Mouse (Mus musculus) macrophage (primary cell): ENCODE measurements around the gene Cdc42. TPM values are rescaled to one million over a fixed set of nuclear protein-coding genes. Genes with fewer than 3 reads are reported as not detected.

Experiments
- H3K27ac ChIP-seq: fragments of 350-480 bp; formaldehyde crosslinking; 2 replicates; pipeline ENCODE4 v1.9.0; 2021
- H3K36me3 ChIP-seq: fragments of 350-480 bp; formaldehyde crosslinking; 2 replicates; pipeline ENCODE4 v1.9.0; 2021; ENCODE audit errors: inconsistent target
- H3K4me3 ChIP-seq: fragments of 350-480 bp; formaldehyde crosslinking; 2 replicates; pipeline ENCODE4 v1.9.0; 2021; ENCODE audit errors: inconsistent target
- H3K79me2 ChIP-seq: fragments of 350-480 bp; formaldehyde crosslinking; 2 replicates; pipeline ENCODE4 v1.9.0; 2021; ENCODE audit errors: inconsistent target
- WGBS: methylation state at CpG from one replicate; pipeline ENCODE4 v1.1.7; 2026; ENCODE audit warnings: inconsistent platforms; ENCODE audit not compliant: missing documents; 5-methylcytosine and 5-hydroxymethylcytosine counted together
- polyA plus RNA-seq: library from polyadenylated mRNA; stranded (reverse); fragments of 250-400 nt; gene quantifications from 3 replicates; pipeline ENCODE4 v1.2.4, GENCODE M21; 2018; ENCODE audit warnings: inconsistent platforms

Cdc42 gene
- polyA plus RNA-seq, 1 experiment from 2014 or later = 958 TPM

- no peak overlapping the region for H3K27ac ChIP-seq
- H3K79me2 ChIP-seq = peaks cover 37% of the 10 kb centered on the region; the same call in 1 of the 2 replicates
- H3K36me3 ChIP-seq = no peaks in the 10 kb centered on the region
- no peak overlapping the region for H3K4me3 ChIP-seq
- WGBS = 97% methylated on average over 3 of the region's 3 CpGs
Measured at GRCm38 (mm10) chr4:137379085-137379484, 21.6 kb upstream of the Cdc42 start.

- Histone ChIP-seq H3K79me2 (peaks cover 37% of the 10 kb centered on the region; the same call in 1 of the 2 replicates), H3K4me3 (no peak overlapping the region), H3K27ac (no peak overlapping the region), H3K36me3 (no peaks in the 10 kb centered on the region)
- 91% methylated on average over 4 of the region's 4 CpGs for WGBS
Measured at GRCm38 (mm10) chr4:137377526-137378304, 20.2 kb upstream of the Cdc42 start.

GRCm38 (mm10) chr4:137376778-137377177, 19.3 kb upstream of the Cdc42 start:
- Histone ChIP-seq H3K4me3 (no peak overlapping the region), H3K79me2 (peaks cover 37% of the 10 kb centered on the region; the same call in 1 of the 2 replicates), H3K27ac (peak overlapping the region; percentile 58), H3K36me3 (no peaks in the 10 kb centered on the region)
- 50% methylated on average over 2 of the region's 2 CpGs for WGBS

- no peak overlapping the region for H3K4me3 ChIP-seq
- peaks cover 30% of the 10 kb centered on the region; the same call in 1 of the 2 replicates for H3K79me2 ChIP-seq
- no peaks in the 10 kb centered on the region for H3K36me3 ChIP-seq
- peak overlapping the region; percentile 58 for H3K27ac ChIP-seq
- 52% methylated on average over 19 of the region's 19 CpGs for WGBS
Measured at GRCm38 (mm10) chr4:137375314-137376278, 18.1 kb upstream of the Cdc42 start.

- Histone ChIP-seq H3K79me2 (peaks cover 17% of the 10 kb centered on the region; the same call in 1 of the 2 replicates), H3K4me3 (no peak overlapping the region), H3K27ac (peak overlapping the region; percentile 98), H3K36me3 (no peaks in the 10 kb centered on the region)
- WGBS = 23% methylated on average over 6 of the region's 6 CpGs
Measured at GRCm38 (mm10) chr4:137373711-137374110, 16.2 kb upstream of the Cdc42 start.

GRCm38 (mm10) chr4:137371596-137372523, 14.3 kb upstream of the Cdc42 start:
- Histone ChIP-seq H3K27ac (peak overlapping the region; percentile 98), H3K4me3 (no peak overlapping the region), H3K79me2 (peaks cover 5% of the 10 kb centered on the region; the same call in 1 of the 2 replicates), H3K36me3 (no peaks in the 10 kb centered on the region)
- 77% methylated on average over 15 of the region's 16 CpGs for WGBS

GRCm38 (mm10) chr4:137369954-137370750, 12.6 kb upstream of the Cdc42 start:
- WGBS = 33% methylated on average over 25 of the region's 29 CpGs

GRCm38 (mm10) chr4:137368198-137368597, 10.7 kb upstream of the Cdc42 start:
- H3K79me2 ChIP-seq = peaks cover 19% of the 10 kb centered on the region; the same call in 1 of the 2 replicates
- peak overlapping the region; percentile 97 for H3K27ac ChIP-seq
- H3K4me3 ChIP-seq = no peak overlapping the region
- WGBS = 0% methylated on average over 1 of the region's 1 CpGs
- H3K36me3 ChIP-seq = no peaks in the 10 kb centered on the region

More at GRCm38 (mm10) chr4:137369954-137370750, 12.6 kb upstream of the Cdc42 start:
- Histone ChIP-seq H3K79me2 (peaks cover 13% of the 10 kb centered on the region; the same call in 1 of the 2 replicates), H3K4me3 (no peak overlapping the region), H3K36me3 (no peaks in the 10 kb centered on the region), H3K27ac (peak overlapping the region; percentile 97)

GRCm38 (mm10) chr4:137367275-137368088, 10.0 kb upstream of the Cdc42 start:
- peaks cover 19% of the 10 kb centered on the region; the same call in 1 of the 2 replicates for H3K79me2 ChIP-seq
- whole genome bisulfite sequencing = 5% methylated on average over 5 of the region's 5 CpGs
- H3K36me3 ChIP-seq = no peaks in the 10 kb centered on the region
- peak overlapping the region; percentile 97 for H3K27ac ChIP-seq
- H3K4me3 ChIP-seq = no peak overlapping the region

- H3K36me3 ChIP-seq = no peaks in the 10 kb centered on the region
- H3K4me3 ChIP-seq = no peak overlapping the region
- WGBS = 59% methylated on average over 4 of the region's 4 CpGs
- H3K27ac ChIP-seq = peak overlapping the region; percentile 97
- H3K79me2 ChIP-seq = peaks cover 19% of the 10 kb centered on the region; the same call in 1 of the 2 replicates
Measured at GRCm38 (mm10) chr4:137366097-137366496, 8.6 kb upstream of the Cdc42 start.

- Histone ChIP-seq H3K4me3 (no peak overlapping the region), H3K79me2 (peaks cover 19% of the 10 kb centered on the region; the same call in 1 of the 2 replicates), H3K36me3 (no peaks in the 10 kb centered on the region), H3K27ac (peak overlapping the region; percentile 97)
- WGBS = 37% methylated on average over 17 of the region's 19 CpGs
Measured at GRCm38 (mm10) chr4:137365356-137366062, 8.0 kb upstream of the Cdc42 start.

- H3K79me2 ChIP-seq = peaks cover 17% of the 10 kb centered on the region; the same call in 1 of the 2 replicates
- WGBS = 86% methylated on average over 6 of the region's 6 CpGs
Measured at GRCm38 (mm10) chr4:137364826-137365225, 7.3 kb upstream of the Cdc42 start.

More at GRCm38 (mm10) chr4:137364826-137365225, 7.3 kb upstream of the Cdc42 start:
- no peaks in the 10 kb centered on the region for H3K36me3 ChIP-seq
- peak overlapping the region; percentile 97 for H3K27ac ChIP-seq
- no peak overlapping the region for H3K4me3 ChIP-seq
